ENCODE assay signal across 18 mouse cellular contexts in the genomic region with DNA sequence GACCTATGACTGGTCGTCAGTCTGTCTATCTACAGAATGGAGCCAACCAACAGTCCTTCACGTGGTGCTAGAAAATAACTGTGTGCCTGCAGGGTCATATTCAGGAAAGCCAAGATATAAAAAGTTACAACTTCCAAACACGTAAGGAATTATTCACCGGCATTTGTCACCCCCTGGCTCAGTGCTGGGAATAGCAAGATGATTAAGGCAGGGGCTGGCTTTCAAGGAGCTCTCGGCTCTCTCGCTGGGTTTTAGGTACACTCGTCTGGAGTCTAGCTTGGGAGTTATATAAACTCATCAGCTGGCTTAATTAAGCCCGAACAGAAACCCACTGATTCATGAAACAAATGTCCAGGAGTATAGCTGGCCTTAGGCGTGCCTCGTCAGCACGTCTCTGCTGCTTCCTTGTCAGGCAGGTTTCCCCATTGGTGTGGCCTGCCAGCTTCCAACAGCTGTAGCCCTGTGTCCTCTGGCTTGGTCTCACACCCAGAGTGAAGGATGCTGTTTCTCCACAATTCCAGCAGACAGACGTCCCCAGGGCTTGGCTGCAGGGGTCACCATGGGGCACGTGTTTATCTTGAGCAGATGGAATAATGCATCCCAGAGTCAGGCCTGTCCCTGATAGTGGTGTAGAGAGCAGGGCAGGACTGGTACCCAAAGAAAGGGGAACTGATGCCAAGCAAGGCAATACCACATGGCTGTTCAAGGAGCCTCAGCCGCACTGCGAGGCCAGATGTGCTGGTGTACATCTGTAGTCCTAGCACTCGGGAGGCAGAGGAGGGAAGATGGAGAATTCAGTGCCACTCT. TPM values are rescaled to one million over a fixed set of nuclear protein-coding genes. Genes with fewer than 3 reads are reported as not detected.
DNase-seq lines count a peak whose midpoint lies in the region; ATAC-seq and TF ChIP-seq lines count a peak whose summit lies in the region.
"Had no signal": no experiment of that assay in that cellular context is flagged by ENCODE, and none has a peak within 500 bp of the region (broad histone marks: within the 10 kb centered on the region; RNA-seq: fewer than 3 reads in every experiment).

No protein-coding gene starts in this region.

- no peak for ATAC-seq in forebrain, embryonic 13.5 days
- no peak for ATAC-seq in forebrain, embryonic 15.5 days (replicated peaks)
- no peak for ATAC-seq in liver, embryonic 12.5 days
- ATAC-seq: activated CD4-positive, CD25-positive, alpha-beta regulatory T cell, adult 4 months; forebrain, embryonic 16.5 days; intestine, embryonic 16.5 days; Patski had no signal

- DNase-seq in liver, adult 2 months (ENCODE audit: extremely low read depth, low read depth, low spot score), result no peak
- peak; percentile 42 for DNase-seq in MN1 (ENCODE audit: low spot score)
- DNase-seq in ovary, postnatal 36 days (ENCODE audit: low spot score), result no peak
- DNase-seq: adrenal gland, postnatal 14 days; cerebellum, postnatal 25 days; thymus, postnatal 14 days had no signal

- H3K4me3 ChIP-seq in forebrain, embryonic 13.5 days, result no peak overlapping the region
- no peak overlapping the region for H3K4me3 ChIP-seq in forebrain, embryonic 15.5 days
- no peak overlapping the region for H3K4me3 ChIP-seq in liver, adult 2 months (ENCODE audit: insufficient read depth, low read depth, low read length)
- no peak overlapping the region for H3K4me3 ChIP-seq in liver, embryonic 12.5 days
- no peak overlapping the region for H3K4me3 ChIP-seq in myocyte
- H3K4me3 ChIP-seq: erythroblast, embryonic 14.5 days; hindbrain, embryonic 12.5 days; limb, embryonic 12.5 days; midbrain, embryonic 10.5 days had no signal

- H3K9me3 ChIP-seq in forebrain, embryonic 13.5 days (replicated peaks), result no peaks in the 10 kb centered on the region
- H3K9me3 ChIP-seq in forebrain, embryonic 15.5 days, result no peaks in the 10 kb centered on the region
- no peaks in the 10 kb centered on the region for H3K9me3 ChIP-seq in liver, embryonic 12.5 days (replicated peaks)
- H3K9me3 ChIP-seq: hindbrain, embryonic 12.5 days; limb, embryonic 12.5 days; midbrain, embryonic 10.5 days had no signal

- H3K27me3 ChIP-seq in forebrain, embryonic 13.5 days, result no peaks in the 10 kb centered on the region
- H3K27me3 ChIP-seq in forebrain, embryonic 15.5 days, result no peaks in the 10 kb centered on the region
- no peaks in the 10 kb centered on the region for H3K27me3 ChIP-seq in liver, adult 2 months (ENCODE audit: control insufficient read depth, insufficient read depth, low read length)
- H3K27me3 ChIP-seq in liver, embryonic 12.5 days (replicated peaks), result peaks cover 13% of the 10 kb centered on the region
- H3K27me3 ChIP-seq in myocyte (ENCODE audit: control insufficient read depth, insufficient read depth, insufficient read length), result no peaks in the 10 kb centered on the region
- H3K27me3 ChIP-seq: hindbrain, embryonic 12.5 days; limb, embryonic 12.5 days; Patski had no signal

- peak overlapping the region; percentile 3; the same call in 1 of the 2 replicates for H3K9ac ChIP-seq in forebrain, embryonic 13.5 days
- no peak overlapping the region for H3K9ac ChIP-seq in forebrain, embryonic 15.5 days (replicated peaks)
- H3K9ac ChIP-seq in liver, adult 2 months (ENCODE audit: low read depth, low read length), result no peak overlapping the region; the same call in 1 of the 2 replicates
- H3K9ac ChIP-seq in liver, embryonic 12.5 days, result no peak overlapping the region
- H3K9ac ChIP-seq: hindbrain, embryonic 12.5 days; limb, embryonic 12.5 days had no signal

- no peak for TF ChIP-seq CTCF in liver, adult 2 months (IDR thresholded peaks at IDR 0.05; ENCODE audit: low read depth, low read length)

- no peak for TF ChIP-seq POLR2A in liver, adult 2 months (IDR thresholded peaks at IDR 0.05; ENCODE audit: extremely low read depth, insufficient read depth, low read length)
- no peak for TF ChIP-seq POLR2A in myocyte (IDR thresholded peaks at IDR 0.05; ENCODE audit: insufficient read length, low read depth)

- H3K79me2 ChIP-seq in liver, adult 2 months (ENCODE audit: control insufficient read depth, insufficient read depth, low read length), result peaks cover 23% of the 10 kb centered on the region; the same call in 1 of the 2 replicates
- no peaks in the 10 kb centered on the region for H3K79me2 ChIP-seq in myocyte (ENCODE audit: control insufficient read depth, insufficient read depth)

- H3K4me2 ChIP-seq in forebrain, embryonic 13.5 days, result no peak overlapping the region
- no peak overlapping the region for H3K4me2 ChIP-seq in forebrain, embryonic 15.5 days (replicated peaks)
- no peak overlapping the region for H3K4me2 ChIP-seq in liver, embryonic 12.5 days
- no peak overlapping the region for H3K4me2 ChIP-seq in myocyte (ENCODE audit: low read depth)
- H3K4me2 ChIP-seq: hindbrain, embryonic 12.5 days; limb, embryonic 12.5 days had no signal

- WGBS in forebrain, embryonic 13.5 days, result 80% methylated on average over 16 of the region's 16 CpGs
- 73% methylated on average over 16 of the region's 16 CpGs for WGBS in forebrain, embryonic 15.5 days
- WGBS in liver, adult 2 months, result 90% methylated on average over 16 of the region's 16 CpGs
- WGBS in liver, embryonic 12.5 days (ENCODE audit: insufficient replicate concordance), result 73% methylated on average over 16 of the region's 16 CpGs

- no peak overlapping the region for H3ac ChIP-seq in myocyte (ENCODE audit: control insufficient read depth, insufficient read length)

- H3K4me1 ChIP-seq in forebrain, embryonic 13.5 days, result peaks cover 95% of the 10 kb centered on the region
- peaks cover 92% of the 10 kb centered on the region for H3K4me1 ChIP-seq in forebrain, embryonic 15.5 days
- peaks cover 46% of the 10 kb centered on the region for H3K4me1 ChIP-seq in liver, adult 2 months (ENCODE audit: control insufficient read depth, insufficient read depth, low read length)
- H3K4me1 ChIP-seq in liver, embryonic 12.5 days, result peaks cover 15% of the 10 kb centered on the region; the same call in 1 of the 2 replicates

- peaks cover 96% of the 10 kb centered on the region for H3K36me3 ChIP-seq in forebrain, embryonic 13.5 days (ENCODE audit: poor library complexity, severe bottlenecking)
- H3K36me3 ChIP-seq in forebrain, embryonic 15.5 days, result peaks cover 46% of the 10 kb centered on the region
- 0 out of 2 replicates have a peak, but pooled peaks cover 2% of the 10 kb centered on the region for H3K36me3 ChIP-seq in liver, adult 2 months (ENCODE audit: control insufficient read depth, insufficient read depth, low read length)
- H3K36me3 ChIP-seq in liver, embryonic 12.5 days, result 0 out of 2 replicates have a peak, but pooled peaks cover 3% of the 10 kb centered on the region
- no peaks in the 10 kb centered on the region for H3K36me3 ChIP-seq in myocyte (ENCODE audit: control insufficient read depth, insufficient read depth)

- no peak overlapping the region for H3K27ac ChIP-seq in forebrain, embryonic 13.5 days
- no peak overlapping the region for H3K27ac ChIP-seq in forebrain, embryonic 15.5 days (replicated peaks)
- H3K27ac ChIP-seq in liver, adult 2 months (replicated peaks; ENCODE audit: insufficient read depth, low read depth, low read length), result peak overlapping the region; percentile 24
- no peak overlapping the region for H3K27ac ChIP-seq in liver, embryonic 12.5 days
- H3K27ac ChIP-seq: hindbrain, embryonic 12.5 days; limb, embryonic 12.5 days; midbrain, embryonic 10.5 days had no signal

TF ChIP-seq in myocyte, 11 proteins besides CTCF, POLR2A, EP300 and RAD21:
- TF ChIP-seq TCF3 (IDR thresholded peaks at IDR 0.05; ENCODE audit: insufficient read length, low read depth), result no peak
- TF ChIP-seq MYOD1 (IDR thresholded peaks at IDR 0.05; ENCODE audit: control insufficient read depth in 1 of 3, insufficient read length in 2 of 3, low read depth in 2 of 3), result peak in 1 of 3 experiments; percentile 54
- TF ChIP-seq TCF12 (IDR thresholded peaks at IDR 0.05; ENCODE audit: insufficient read depth, poor library complexity, severe bottlenecking), result no peak
- TF ChIP-seq SRF (IDR thresholded peaks at IDR 0.05; ENCODE audit: control insufficient read depth, insufficient read length, low read depth), result no peak
- peak in 2 of 3 experiments; percentile 6 to 32 for TF ChIP-seq MYOG (IDR thresholded peaks at IDR 0.05; ENCODE audit: control insufficient read depth in 1 of 3, insufficient read depth in 1 of 3, insufficient read length in 2 of 3, low read depth in 2 of 3)
- TF ChIP-seq E2F4 (IDR thresholded peaks at IDR 0.05; ENCODE audit: insufficient read depth), result no peak
- TF ChIP-seq CEBPB (IDR thresholded peaks at IDR 0.05; ENCODE audit: insufficient read depth, poor library complexity, severe bottlenecking), result no peak
- TF ChIP-seq USF1 (IDR thresholded peaks at IDR 0.05; ENCODE audit: low read depth), result peak; percentile 45
- TF ChIP-seq REST (IDR thresholded peaks at IDR 0.05; ENCODE audit: insufficient read depth, insufficient read length), result no peak

RNA-seq across cellular contexts. Expression of a gene that starts 9.7 kb away (rescaled TPM):
- polyA plus RNA-seq in forebrain, embryonic 13.5 days (2015; fragmentation: Nextera tagmentation; extraction: Ambion mirVana), result 212 and 215 TPM in 2 replicates
- 336 and 348 TPM in 2 replicates for polyA plus RNA-seq in forebrain, embryonic 15.5 days (2015; fragmentation: Nextera tagmentation; extraction: Ambion mirVana)
- total RNA-seq in liver, adult 2 months (2014; rRNA removed), result 12.2 and 13.5 TPM in 2 replicates
- 17.1 and 21.6 TPM in 2 replicates for polyA plus RNA-seq in liver, adult 2 months (2012; rRNA removed)
- 4.2 and 5.0 TPM in 2 replicates for polyA plus RNA-seq in liver, embryonic 12.5 days (2016; fragmentation: Nextera tagmentation; extraction: Ambion mirVana)
- polyA plus RNA-seq in myocyte (2012; fragmentation: generic; extraction: Trizol), result 16.1 TPM
